Mouse (Mus musculus): Measurements from ENCODE around the gene Bola3.

- no peak for TF ChIP-seq CTCF (conservative IDR thresholded peaks at IDR 0.05; ENCODE audit: low read length)
- TF ChIP-seq POU5F1 (IDR thresholded peaks at IDR 0.05; ENCODE audit: borderline replicate concordance, low read length) = no peak
Observed at GRCm38 (mm10) chr6:83302264-83302663, 46.7 kb upstream of the Bola3 start.

Data from E14TG2a.4 (cell line).